Mouse (Mus musculus) lung, embryonic 14.5 days (tissue): ENCODE results near the gene Gm29049. TPM values are rescaled to one million over a fixed set of nuclear protein-coding genes. Genes with fewer than 3 reads are reported as not detected.
"Not testable (repeated sequence)": the region's sequence is repeated elsewhere in the genome, so short reads cannot be mapped to it uniquely, and the experiment has no call there.

Source experiments
- ATAC-seq: fragments of 200-750 bp; cut with Nextera tagmentation; 2 replicates; pipeline ENCODE4 v1.8.0; 2017; ENCODE audit warnings: mild to moderate bottlenecking, moderate TSS enrichment, moderate library complexity; ENCODE audit not compliant: insufficient read depth
- DNase-seq: peaks from one replicate; pipeline ENCODE4 v3.0.0-alpha.2; 2015
- H3K27ac ChIP-seq: fragments of 300-500 bp; sonication (generic); 2 replicates; pipeline ENCODE4 v1.5.1; 2014; ENCODE audit warnings: low read depth, mild to moderate bottlenecking, moderate library complexity
- H3K27me3 ChIP-seq: fragments of 300-500 bp; sonication (generic); 2 replicates; pipeline ENCODE4 v1.6.1; 2014; ENCODE audit warnings: low read length, control low read depth; ENCODE audit not compliant: insufficient read depth
- H3K36me3 ChIP-seq: fragments of 300-500 bp; sonication (generic); 2 replicates; pipeline ENCODE4 v1.6.1; 2014; ENCODE audit warnings: control low read depth; ENCODE audit not compliant: insufficient read depth
- H3K4me1 ChIP-seq: fragments of 300-500 bp; sonication (generic); 2 replicates; pipeline ENCODE4 v1.6.1; 2014; ENCODE audit warnings: antibody characterized with exemption, control low read depth; ENCODE audit not compliant: insufficient read depth
- H3K4me2 ChIP-seq: fragments of 300-500 bp; sonication (generic); 2 replicates; pipeline ENCODE4 v1.6.1; 2014; ENCODE audit warnings: mild to moderate bottlenecking
- H3K4me3 ChIP-seq: fragments of 300-500 bp; sonication (generic); 2 replicates; pipeline ENCODE4 v1.5.1; 2014; ENCODE audit warnings: low read depth, low read length
- H3K9ac ChIP-seq: fragments of 300-500 bp; sonication (generic); 2 replicates; pipeline ENCODE4 v1.6.1; 2014
- H3K9me3 ChIP-seq: fragments of 300-500 bp; sonication (generic); 2 replicates; pipeline ENCODE4 v1.6.1; 2016; ENCODE audit warnings: low read depth, low read length, control low read depth
- WGBS: fragments of 180-500 bp; shearing (Covaris S2); extraction: QIAGEN DNeasy Blood & Tissue Kit; methylation state at CpG from one replicate; pipeline ENCODE4 v1.1.7; 2014; 5-methylcytosine and 5-hydroxymethylcytosine counted together
- polyA plus RNA-seq: library from polyadenylated mRNA; unstranded; fragments of >200 nt; fragmentation: Nextera tagmentation; extraction: Ambion mirVana; gene quantifications from 2 replicates; pipeline ENCODE4 v1.2.1, GENCODE M21; 2014

The Gm29049 gene
- not detected in 2 replicates for polyA plus RNA-seq

DNA sequence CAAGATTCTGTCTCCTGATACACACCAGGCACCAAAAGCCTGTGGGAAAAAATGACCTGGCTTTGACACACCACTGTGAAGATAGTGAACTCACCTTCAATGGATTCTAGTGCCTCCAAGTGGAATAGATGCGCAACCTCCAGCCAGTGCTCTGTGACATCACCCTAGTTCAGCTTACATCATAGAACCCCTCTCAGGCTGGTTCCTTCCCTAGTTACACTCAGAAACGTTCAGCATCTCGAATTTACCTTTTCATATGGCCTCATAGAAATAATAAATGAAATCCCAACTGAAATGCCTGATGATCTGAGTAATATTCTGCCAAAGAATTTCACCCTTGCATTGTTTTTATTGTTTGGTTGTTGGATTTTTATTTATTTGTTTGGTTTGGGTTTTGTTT lies at the start of gene Gm29049:
Gene Gm29049 (minus strand): TSS at position 101 of the 400 bp plus-strand sequence.
- DNase-seq, H3K27me3 ChIP-seq, H3K9ac ChIP-seq, H3K36me3 ChIP-seq, H3K9me3 ChIP-seq, H3K4me2 ChIP-seq, H3K4me1 ChIP-seq, H3K27ac ChIP-seq, ATAC-seq, H3K4me3 ChIP-seq: not testable (repeated sequence)
- WGBS: 20% methylated on average over 2 of the region's 3 CpGs

Other genes starting within 250 kb of the Gm29049 start
- not detected in 2 replicates for gene Gm20825, start 74.3 kb upstream of the Gm29049 start, polyA plus RNA-seq